Mouse (Mus musculus): Measurements from ENCODE around the gene Robo2.

- TF ChIP-seq CTCF (IDR thresholded peaks at IDR 0.05; ENCODE audit: low read depth, low read length) = no peak
- TF ChIP-seq POLR2A (IDR thresholded peaks at IDR 0.05; ENCODE audit: borderline replicate concordance, low read depth, low read length) = no peak
These were observed 362.2 kb downstream of the Robo2 start for GRCm38 (mm10) chr16:74049467-74049866.
